Mouse (Mus musculus) embryonic facial prominence, embryonic 11.5 days (tissue): Measurements from ENCODE around the gene Gm28043. TPM values are rescaled to one million over a fixed set of nuclear protein-coding genes. Genes with fewer than 3 reads are reported as not detected.

Experiments
- ATAC-seq: fragments of 200-750 bp; cut with Nextera tagmentation; replicated peaks from 2 replicates; pipeline ENCODE4 v1.8.0; 2017; ENCODE audit warnings: low read depth; ENCODE audit not compliant: insufficient number of reproducible peaks, low FRiP score, low TSS enrichment
- DNase-seq: peaks from one replicate; pipeline ENCODE4 v3.0.0-alpha.2; 2015; ENCODE audit warnings: low spot score
- H3K27ac ChIP-seq: fragments of 300-500 bp; sonication (generic); replicated peaks from 2 replicates; pipeline ENCODE4 v1.5.1; 2014; ENCODE audit warnings: mild to moderate bottlenecking, low read depth, low read length, control low read depth
- H3K27me3 ChIP-seq: fragments of 300-500 bp; sonication (generic); 2 replicates; pipeline ENCODE4 v1.6.1; 2014; ENCODE audit warnings: mild to moderate bottlenecking, low read length, moderate library complexity, mixed read lengths; ENCODE audit not compliant: control insufficient read depth, insufficient read depth
- H3K36me3 ChIP-seq: fragments of 300-500 bp; sonication (generic); replicated peaks from 2 replicates; pipeline ENCODE4 v1.6.1; 2014; ENCODE audit warnings: low read depth, mild to moderate bottlenecking, low read length, moderate library complexity, mixed read lengths; ENCODE audit not compliant: control insufficient read depth, insufficient read depth
- H3K4me1 ChIP-seq: fragments of 300-500 bp; sonication (generic); 2 replicates; pipeline ENCODE4 v1.6.1; 2014; ENCODE audit warnings: low read length, mixed read lengths; ENCODE audit not compliant: control insufficient read depth, insufficient read depth
- H3K4me2 ChIP-seq: fragments of 300-500 bp; sonication (generic); 2 replicates; pipeline ENCODE4 v1.6.1; 2014; ENCODE audit warnings: low read depth, mild to moderate bottlenecking, control low read depth, low read length, moderate library complexity
- H3K4me3 ChIP-seq: fragments of 300-500 bp; sonication (generic); 2 replicates; pipeline ENCODE4 v1.5.1; 2014; ENCODE audit warnings: low read depth, low read length, control low read depth
- H3K9ac ChIP-seq: fragments of 300-500 bp; sonication (generic); replicated peaks from 2 replicates; pipeline ENCODE4 v1.6.1; 2014; ENCODE audit warnings: mild to moderate bottlenecking, control low read depth, low read length
- H3K9me3 ChIP-seq: fragments of 300-500 bp; sonication (generic); replicated peaks from 2 replicates; pipeline ENCODE4 v1.6.1; 2016; ENCODE audit warnings: mild to moderate bottlenecking, low read length, inconsistent platforms, mixed read lengths; ENCODE audit not compliant: control insufficient read depth
- WGBS: fragments of 180-500 bp; shearing (Covaris S2); extraction: QIAGEN DNeasy Blood & Tissue Kit; methylation state at CpG from one replicate; pipeline ENCODE4 v1.1.7; 2014; 5-methylcytosine and 5-hydroxymethylcytosine counted together
- polyA plus RNA-seq: library from polyadenylated mRNA; unstranded; fragments of >200 nt; fragmentation: Nextera tagmentation; extraction: Ambion mirVana; gene quantifications from 2 replicates; pipeline ENCODE4 v1.2.1, GENCODE M21; 2014

The Gm28043 gene
- polyA plus RNA-seq, 1 experiment from 2014 or later = 2.1 TPM

DNA sequence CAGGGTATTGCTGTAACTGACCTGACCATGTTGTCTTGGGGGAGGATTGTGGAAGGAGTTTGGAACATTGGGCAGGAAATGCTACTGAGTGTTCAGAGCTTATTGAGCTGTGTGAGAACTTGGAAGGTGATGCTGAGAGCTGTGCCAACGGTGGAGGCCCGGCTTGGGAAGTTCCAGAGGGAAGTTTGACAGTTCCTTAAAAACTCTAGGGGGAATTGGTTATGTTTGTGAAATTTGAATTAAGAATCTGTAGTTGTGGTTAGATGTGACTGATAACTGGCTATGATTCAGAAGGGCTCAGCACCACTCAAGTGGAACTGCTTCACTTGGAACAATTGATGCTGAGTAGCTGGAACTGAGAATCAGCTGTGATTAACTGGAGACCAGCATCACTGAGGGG lies 56.3 kb downstream of the Gm28043 start:
- Histone ChIP-seq H3K27ac (no peak overlapping the region), H3K27me3 (no peaks in the 10 kb centered on the region), H3K4me2 (no peak overlapping the region), H3K9ac (no peak overlapping the region), H3K4me3 (no peak overlapping the region), H3K4me1 (no peaks in the 10 kb centered on the region), H3K36me3 (peaks cover 10% of the 10 kb centered on the region), H3K9me3 (no peaks in the 10 kb centered on the region)
- DNase-seq (no peak), ATAC-seq (no peak)
- WGBS = 91% methylated on average over 2 of the region's 2 CpGs

DNA sequence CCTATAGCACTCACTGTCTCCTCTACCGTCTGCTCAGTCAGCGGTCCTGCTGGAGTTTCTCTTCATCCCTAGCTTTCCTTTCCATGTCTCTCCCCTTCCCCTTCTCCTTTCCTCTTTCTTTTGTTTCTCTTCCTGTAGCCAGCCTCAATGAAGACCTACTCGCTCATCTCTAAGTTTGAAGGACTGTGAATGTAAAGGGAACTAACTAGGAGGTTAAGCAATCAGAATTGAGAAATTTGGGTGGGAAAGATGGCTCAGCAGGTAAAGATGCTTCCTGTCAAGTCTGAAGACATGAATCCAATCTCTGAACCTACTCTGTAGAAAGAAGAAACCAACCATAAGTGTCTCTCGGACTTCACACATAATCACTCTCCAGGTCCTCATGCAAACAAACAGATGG lies 58.6 kb downstream of the Gm28043 start:
- peaks cover 12% of the 10 kb centered on the region for H3K36me3 ChIP-seq
- no peak overlapping the region for H3K4me3 ChIP-seq
- no peaks in the 10 kb centered on the region for H3K9me3 ChIP-seq
- H3K27me3 ChIP-seq = no peaks in the 10 kb centered on the region
- ATAC-seq = no peak
- H3K4me1 ChIP-seq = no peaks in the 10 kb centered on the region
- DNase-seq = no peak
- no peak overlapping the region for H3K27ac ChIP-seq
- no peak overlapping the region for H3K4me2 ChIP-seq
- no peak overlapping the region for H3K9ac ChIP-seq
- WGBS = 90% methylated on average over 4 of the region's 4 CpGs

DNA sequence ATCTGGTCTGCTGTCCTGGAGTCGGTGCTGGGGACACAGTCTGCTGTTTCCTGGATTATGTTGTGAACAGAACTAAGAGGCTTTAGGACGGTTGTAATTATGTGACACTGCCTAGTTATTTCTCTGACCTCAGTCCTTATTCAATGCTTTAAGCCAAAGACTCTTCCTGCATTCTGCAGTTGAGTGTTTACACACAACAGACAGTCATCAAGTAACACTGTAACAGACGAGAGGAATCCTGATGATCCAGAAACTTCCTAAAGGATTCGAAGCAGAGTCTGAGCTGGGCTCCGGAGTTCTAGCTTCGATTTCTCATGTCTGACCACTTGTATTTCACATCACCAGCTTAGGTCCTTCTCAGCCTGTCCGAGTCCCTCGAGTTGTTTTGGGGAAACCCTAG lies 63.9 kb downstream of the Gm28043 start:
- Histone ChIP-seq H3K36me3 (peaks cover 15% of the 10 kb centered on the region), H3K4me3 (no peak overlapping the region), H3K27ac (no peak overlapping the region), H3K9me3 (no peaks in the 10 kb centered on the region), H3K4me1 (no peaks in the 10 kb centered on the region), H3K27me3 (no peaks in the 10 kb centered on the region), H3K4me2 (no peak overlapping the region), H3K9ac (no peak overlapping the region)
- no peak for DNase-seq
- 87% methylated on average over 8 of the region's 8 CpGs for WGBS
- ATAC-seq = no peak

DNA sequence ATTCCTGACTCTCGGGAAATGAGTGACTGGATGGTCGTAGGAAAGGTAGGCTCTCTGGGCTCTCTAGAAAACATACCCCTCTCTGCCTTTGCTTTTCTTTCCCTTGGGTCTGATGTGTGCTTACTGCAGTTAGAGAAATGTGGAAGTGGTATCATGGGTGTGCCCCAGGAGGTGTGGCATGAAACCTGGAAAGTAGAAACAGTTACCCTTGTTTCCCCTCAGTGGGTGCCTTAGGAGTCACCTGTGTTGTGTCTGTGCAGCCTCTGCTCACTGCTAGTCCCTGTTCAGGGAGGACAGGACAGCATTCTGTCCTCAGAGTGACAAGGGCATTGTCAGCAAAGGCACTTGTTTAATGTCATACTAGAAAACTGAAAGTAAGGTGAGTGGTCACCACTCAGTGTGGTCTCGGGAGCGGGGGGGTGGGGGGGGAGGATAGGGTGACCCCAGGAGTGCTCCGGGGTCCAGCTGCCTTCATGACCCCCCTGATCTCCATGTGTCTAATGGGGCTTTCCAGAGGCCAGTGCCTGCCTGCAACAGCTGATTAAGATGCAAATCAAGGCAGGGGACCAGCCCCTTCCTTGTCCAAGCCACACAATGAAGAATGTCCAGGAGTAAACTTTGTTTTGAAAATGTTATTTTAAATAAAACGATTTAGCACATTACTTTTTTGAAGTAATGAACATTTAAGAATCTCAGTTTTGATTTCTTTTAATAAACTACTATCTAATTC lies 64.5 kb downstream of the Gm28043 start:
- Histone ChIP-seq H3K9me3 (no peaks in the 10 kb centered on the region), H3K4me2 (no peak overlapping the region), H3K27me3 (no peaks in the 10 kb centered on the region), H3K9ac (no peak overlapping the region), H3K27ac (no peak overlapping the region), H3K4me3 (no peak overlapping the region), H3K36me3 (peaks cover 15% of the 10 kb centered on the region), H3K4me1 (no peaks in the 10 kb centered on the region)
- no peak for DNase-seq
- no peak for ATAC-seq
- WGBS = 85% methylated on average over 6 of the region's 6 CpGs

DNA sequence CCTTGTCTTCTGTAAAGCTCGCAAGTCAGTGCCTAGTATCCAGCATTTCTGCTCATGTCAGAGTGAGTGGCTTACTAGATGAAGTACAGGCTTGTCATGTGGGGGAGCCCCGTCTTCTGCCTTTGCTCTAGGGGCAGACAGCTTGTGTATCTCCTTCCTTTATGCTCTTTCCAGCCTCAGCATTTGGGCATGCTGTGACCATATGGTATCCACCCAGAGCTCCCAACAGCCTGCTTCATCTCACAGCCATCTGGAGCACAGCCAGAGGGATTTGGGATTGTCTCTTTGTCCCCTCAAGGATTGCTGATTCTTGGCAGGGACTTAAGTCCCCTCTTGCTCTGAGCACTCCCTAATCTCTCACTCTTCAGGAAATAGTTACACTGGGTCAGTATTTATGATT lies 65.5 kb downstream of the Gm28043 start:
- no peak overlapping the region for H3K4me3 ChIP-seq
- WGBS = 74% methylated on average over 2 of the region's 2 CpGs
- no peaks in the 10 kb centered on the region for H3K9me3 ChIP-seq
- no peaks in the 10 kb centered on the region for H3K4me1 ChIP-seq
- no peak overlapping the region for H3K9ac ChIP-seq
- no peaks in the 10 kb centered on the region for H3K27me3 ChIP-seq
- ATAC-seq (no peak), DNase-seq (no peak)
- H3K4me2 ChIP-seq = no peak overlapping the region
- H3K27ac ChIP-seq = no peak overlapping the region
- H3K36me3 ChIP-seq = peaks cover 16% of the 10 kb centered on the region

DNA sequence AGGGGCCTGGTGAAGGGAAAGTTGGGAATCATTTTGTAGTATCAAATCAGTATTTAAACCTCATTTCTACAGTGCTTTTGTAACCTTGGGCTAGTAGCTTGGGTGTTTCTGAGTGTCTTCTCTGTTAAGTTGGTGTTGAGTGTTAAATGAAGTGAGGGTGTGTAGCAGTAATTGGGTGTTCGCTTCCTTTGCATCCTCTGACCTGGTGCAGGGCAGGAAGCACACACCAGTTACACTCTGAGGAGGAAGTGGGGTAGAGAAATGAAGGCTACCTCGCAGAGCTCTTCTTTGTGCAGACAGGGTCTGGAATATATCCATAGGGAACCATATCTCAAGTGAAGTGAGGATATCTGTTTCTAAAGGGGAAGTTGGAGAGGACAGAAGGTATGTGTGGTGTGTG lies 66.2 kb downstream of the Gm28043 start:
- Histone ChIP-seq H3K4me3 (no peak overlapping the region), H3K9me3 (no peaks in the 10 kb centered on the region), H3K4me1 (no peaks in the 10 kb centered on the region), H3K9ac (no peak overlapping the region), H3K27me3 (no peaks in the 10 kb centered on the region), H3K36me3 (peaks cover 8% of the 10 kb centered on the region), H3K27ac (no peak overlapping the region), H3K4me2 (no peak overlapping the region)
- ATAC-seq = no peak
- DNase-seq = no peak
- WGBS = 92% methylated on average over 2 of the region's 2 CpGs

DNA sequence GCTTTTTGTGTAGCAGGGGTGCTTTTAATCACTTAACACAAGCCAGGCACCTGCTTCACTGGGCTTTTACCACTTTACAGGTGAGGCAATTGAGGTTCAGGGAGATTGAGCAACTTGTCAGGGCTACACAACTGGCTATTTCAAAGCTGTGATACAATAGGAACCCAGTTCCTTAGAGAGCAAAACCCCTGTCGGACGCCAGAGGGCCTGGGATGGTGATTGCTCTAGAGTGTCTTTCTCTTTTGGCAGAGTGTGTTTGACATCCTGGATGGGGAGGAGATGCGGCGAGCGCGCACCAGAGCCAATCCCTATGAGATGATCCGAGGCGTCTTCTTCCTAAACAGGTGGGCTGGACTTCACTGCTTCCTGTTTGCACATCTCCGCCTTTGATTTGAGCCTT lies 67.0 kb downstream of the Gm28043 start:
- Histone ChIP-seq H3K9me3 (no peaks in the 10 kb centered on the region), H3K4me3 (no peak overlapping the region), H3K36me3 (peaks cover 5% of the 10 kb centered on the region), H3K4me2 (no peak overlapping the region), H3K9ac (no peak overlapping the region), H3K4me1 (no peaks in the 10 kb centered on the region), H3K27me3 (no peaks in the 10 kb centered on the region), H3K27ac (no peak overlapping the region)
- no peak for ATAC-seq
- DNase-seq = no peak
- 96% methylated on average over 9 of the region's 9 CpGs for WGBS

DNA sequence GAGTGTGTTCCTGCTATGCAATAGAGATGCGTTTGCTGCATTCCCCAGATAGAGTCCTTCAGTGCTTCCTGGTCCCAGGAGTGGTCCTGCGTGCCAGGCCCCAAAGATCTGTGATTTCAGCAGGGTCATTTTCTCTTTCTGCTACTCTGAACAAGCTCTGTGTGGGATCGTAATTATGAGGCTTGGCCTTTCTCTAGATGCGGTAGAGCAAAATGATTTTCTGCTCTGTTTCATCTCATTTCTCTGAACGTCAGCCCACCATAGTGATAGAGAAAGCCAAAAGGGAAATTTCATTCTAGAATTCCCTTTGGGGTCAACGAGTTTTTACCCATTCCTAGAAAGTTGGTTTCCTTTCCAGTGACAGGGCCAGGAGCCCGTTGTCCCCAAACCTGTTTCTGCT lies 67.6 kb downstream of the Gm28043 start:
- Histone ChIP-seq H3K36me3 (peaks cover 5% of the 10 kb centered on the region), H3K9ac (no peak overlapping the region), H3K9me3 (no peaks in the 10 kb centered on the region), H3K4me3 (no peak overlapping the region), H3K4me1 (no peaks in the 10 kb centered on the region), H3K27ac (no peak overlapping the region), H3K4me2 (no peak overlapping the region), H3K27me3 (no peaks in the 10 kb centered on the region)
- ATAC-seq (no peak), DNase-seq (no peak)
- WGBS = 84% methylated on average over 7 of the region's 7 CpGs
